Mouse (Mus musculus) forebrain, embryonic 14.5 days (tissue): ENCODE data around the gene Tbx22. TPM values are rescaled to one million over a fixed set of nuclear protein-coding genes. Genes with fewer than 3 reads are reported as not detected.
A peak's percentile ranks its signal among the peaks of the same experiment; 100 is the strongest.

ENCODE experiments used
- ATAC-seq: fragments of 200-750 bp; cut with Nextera tagmentation; 2 replicates; pipeline ENCODE4 v1.8.0; 2017; ENCODE audit warnings: mild to moderate bottlenecking, moderate library complexity
- DNase-seq: peaks from one replicate; pipeline ENCODE4 v3.0.0-alpha.2; 2015; ENCODE audit warnings: low spot score
- H3K27ac ChIP-seq: fragments of 300-500 bp; sonication (generic); 2 replicates; pipeline ENCODE4 v1.5.1; 2014; ENCODE audit warnings: low read depth, mild to moderate bottlenecking, control low read depth, low read length, moderate library complexity
- H3K27me3 ChIP-seq: fragments of 300-500 bp; sonication (generic); replicated peaks from 2 replicates; pipeline ENCODE4 v1.6.1; 2014; ENCODE audit warnings: low read length, control low read depth, mixed read lengths; ENCODE audit not compliant: control insufficient read depth, insufficient read depth
- H3K36me3 ChIP-seq: fragments of 300-500 bp; sonication (generic); 2 replicates; pipeline ENCODE4 v1.6.1; 2014; ENCODE audit warnings: low read length, control low read depth; ENCODE audit not compliant: control insufficient read depth, insufficient read depth
- H3K4me1 ChIP-seq: fragments of 300-500 bp; sonication (generic); 2 replicates; pipeline ENCODE4 v1.6.1; 2014; ENCODE audit warnings: antibody characterized with exemption, low read length, control low read depth; ENCODE audit not compliant: control insufficient read depth, insufficient read depth
- H3K4me2 ChIP-seq: fragments of 300-500 bp; sonication (generic); 2 replicates; pipeline ENCODE4 v1.6.1; 2014; ENCODE audit warnings: mild to moderate bottlenecking, control low read depth, low read length
- H3K4me3 ChIP-seq: fragments of 300-500 bp; sonication (generic); 2 replicates; pipeline ENCODE4 v1.5.1; 2014; ENCODE audit warnings: low read depth, low read length, control low read depth
- H3K9ac ChIP-seq: fragments of 300-500 bp; sonication (generic); 2 replicates; pipeline ENCODE4 v1.6.1; 2014; ENCODE audit warnings: mild to moderate bottlenecking, low read length, control low read depth, moderate library complexity
- H3K9me3 ChIP-seq: fragments of 300-500 bp; sonication (generic); replicated peaks from 2 replicates; pipeline ENCODE4 v1.6.1; 2016; ENCODE audit warnings: low read length, control low read depth, mixed read lengths; ENCODE audit not compliant: control insufficient read depth
- WGBS: fragments of 180-500 bp; shearing (Covaris S2); extraction: QIAGEN DNeasy Blood & Tissue Kit; methylation state at CpG from one replicate; pipeline ENCODE4 v1.1.7; 2014; 5-methylcytosine and 5-hydroxymethylcytosine counted together
- polyA plus RNA-seq: library from polyadenylated mRNA; unstranded; fragments of >200 nt; fragmentation: Nextera tagmentation; extraction: Ambion mirVana; gene quantifications from 2 replicates; pipeline ENCODE4 v1.2.1, GENCODE M21; 2014

The Tbx22 gene
- polyA plus RNA-seq = not detected in 2 replicates

DNA sequence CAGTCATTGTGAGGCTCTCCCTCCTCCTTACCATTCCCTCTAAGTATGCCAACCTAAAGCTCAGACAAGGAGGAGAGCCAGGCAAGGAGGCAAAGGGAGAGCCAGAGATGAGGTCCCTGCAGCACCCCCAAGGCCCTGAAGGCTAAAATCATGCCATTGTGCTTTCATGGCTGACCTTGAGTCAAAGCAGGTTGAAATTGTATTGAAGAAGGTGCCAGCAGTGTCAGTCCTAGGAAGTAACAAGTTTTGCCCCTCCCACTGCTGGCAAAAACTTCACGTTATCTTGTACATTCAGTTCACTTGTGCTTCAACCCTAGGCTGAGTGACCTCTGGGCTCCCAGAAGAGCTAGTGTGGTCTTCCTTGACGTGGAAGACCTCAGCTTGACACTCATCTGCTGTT, at the start of gene Tbx22:
Tbx22 (plus strand) TSS at position 301 of the 400 bp plus-strand sequence.
- Histone ChIP-seq H3K27ac (no peak within 1 kb of the TSS), H3K4me1 (no peaks in the 10 kb centered on the region), H3K9ac (no peak within 1 kb of the TSS), H3K27me3 (no peaks in the 10 kb centered on the region), H3K4me3 (no peak within 1 kb of the TSS), H3K4me2 (no peak within 1 kb of the TSS), H3K36me3 (no peaks in the 10 kb centered on the region), H3K9me3 (no peaks in the 10 kb centered on the region)
- ATAC-seq (no peak), DNase-seq (no peak)
- WGBS = 46% methylated on average over 2 of the region's 2 CpGs

DNA sequence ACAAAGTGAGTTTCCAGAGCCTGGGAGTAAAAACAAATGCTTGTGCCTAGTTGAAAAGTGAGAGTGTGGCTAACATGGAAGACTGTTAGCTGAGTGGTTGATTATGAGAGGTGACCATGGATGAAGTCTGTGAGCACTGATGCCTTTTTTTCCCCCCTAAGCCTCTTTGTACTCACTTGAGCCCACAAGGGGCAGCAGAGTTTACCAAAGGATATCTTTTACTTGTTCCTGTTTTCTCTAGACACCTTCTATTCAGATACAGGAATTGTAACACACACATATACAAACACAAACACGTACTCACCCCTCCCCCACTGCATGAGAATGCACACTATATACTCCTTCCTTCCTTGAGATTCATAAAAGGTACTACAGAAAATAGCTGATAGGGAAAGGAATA, 913 bp downstream of the Tbx22 start:
- DNase-seq = no peak
- H3K27me3 ChIP-seq = no peaks in the 10 kb centered on the region
- no peaks in the 10 kb centered on the region for H3K9me3 ChIP-seq
- 25% methylated on average over 1 of the region's 1 CpGs for WGBS
- ATAC-seq = no peak
- H3K36me3 ChIP-seq = no peaks in the 10 kb centered on the region
- no peak overlapping the region for H3K27ac ChIP-seq
- H3K9ac ChIP-seq = no peak overlapping the region
- H3K4me1 ChIP-seq = no peaks in the 10 kb centered on the region
- no peak overlapping the region for H3K4me2 ChIP-seq
- no peak overlapping the region for H3K4me3 ChIP-seq

DNA sequence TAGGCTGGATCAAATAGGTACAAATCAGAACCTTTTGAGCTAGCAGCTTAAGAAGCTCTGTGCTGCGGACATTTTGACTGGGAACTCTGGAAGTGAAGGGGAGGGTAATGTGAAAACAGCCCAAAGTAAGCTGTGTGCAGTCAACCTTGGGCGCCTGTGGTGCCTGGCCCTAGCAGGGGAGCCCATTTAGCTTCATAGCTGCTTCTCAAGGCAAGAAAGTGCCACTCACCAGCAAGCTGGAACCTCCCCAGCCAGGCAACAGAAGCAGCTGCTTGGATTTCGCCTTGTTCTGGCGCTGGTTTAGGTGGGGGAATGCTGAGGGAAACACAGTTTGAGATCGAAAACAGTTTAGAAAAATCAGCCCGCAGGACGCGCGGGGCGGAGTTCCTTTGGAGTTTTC, 11.4 kb downstream of the Tbx22 start:
- WGBS = 30% methylated on average over 10 of the region's 10 CpGs
- Histone ChIP-seq H3K27ac (no peak overlapping the region), H3K9ac (peak overlapping the region; percentile 21; the same call in 1 of the 2 replicates), H3K4me1 (no peaks in the 10 kb centered on the region), H3K36me3 (no peaks in the 10 kb centered on the region), H3K4me2 (peak overlapping the region; percentile 43), H3K9me3 (no peaks in the 10 kb centered on the region), H3K4me3 (peak overlapping the region; percentile 11), H3K27me3 (peaks cover 3% of the 10 kb centered on the region; the same call in 1 of the 2 replicates)
- no peak for ATAC-seq
- DNase-seq = peak; percentile 35

DNA sequence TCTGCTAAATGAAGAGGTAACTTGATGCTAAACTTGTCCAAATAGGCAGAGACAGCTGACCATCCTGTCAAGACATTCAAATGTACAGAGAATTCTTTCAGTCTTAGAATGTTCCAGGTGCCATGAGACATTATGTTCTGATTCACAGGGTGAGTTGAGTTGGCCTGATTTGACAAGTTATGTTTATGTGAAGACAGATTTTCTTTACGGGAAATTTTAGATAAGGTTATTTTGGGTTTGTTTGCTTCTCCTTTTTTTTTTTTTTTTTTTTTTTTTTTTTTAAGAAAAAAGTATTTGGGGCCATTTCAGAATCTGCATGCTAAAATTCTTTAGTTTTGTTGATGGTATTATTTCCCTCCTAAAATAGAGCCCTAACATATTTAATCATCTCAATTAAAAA, 40.8 kb downstream of the Tbx22 start:
- ATAC-seq = no peak
- WGBS = 91% methylated on average over 1 of the region's 1 CpGs
- DNase-seq = no peak
- no peaks in the 10 kb centered on the region for H3K27me3 ChIP-seq
- no peaks in the 10 kb centered on the region for H3K36me3 ChIP-seq
- no peak overlapping the region for H3K4me3 ChIP-seq
- no peak overlapping the region for H3K27ac ChIP-seq
- H3K4me1 ChIP-seq = no peaks in the 10 kb centered on the region
- H3K4me2 ChIP-seq = no peak overlapping the region
- no peak overlapping the region for H3K9ac ChIP-seq
- no peaks in the 10 kb centered on the region for H3K9me3 ChIP-seq

DNA sequence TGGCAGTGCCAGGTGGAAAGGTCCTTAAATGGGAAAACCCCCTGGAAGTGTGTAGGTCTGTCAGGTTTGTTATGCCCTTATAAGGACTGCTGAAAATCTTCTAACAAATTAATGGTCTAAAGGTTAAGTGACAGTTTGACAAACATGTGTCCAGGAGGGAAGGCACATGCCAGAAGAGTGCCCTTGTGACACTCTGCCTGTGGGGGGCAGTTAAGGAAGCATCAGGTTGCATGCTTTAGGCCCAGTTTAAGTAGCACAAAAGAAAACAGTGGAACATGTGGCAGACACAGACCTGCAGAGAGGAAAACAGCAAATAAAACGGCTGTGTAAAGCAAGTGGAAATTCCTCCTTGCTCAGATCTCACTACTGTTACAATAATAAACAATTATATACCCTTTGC, 55.8 kb downstream of the Tbx22 start:
- ATAC-seq (no peak), DNase-seq (no peak)
- Histone ChIP-seq H3K4me3 (no peak overlapping the region), H3K27me3 (no peaks in the 10 kb centered on the region), H3K36me3 (no peaks in the 10 kb centered on the region), H3K27ac (no peak overlapping the region), H3K4me2 (no peak overlapping the region), H3K9me3 (no peaks in the 10 kb centered on the region), H3K9ac (no peak overlapping the region), H3K4me1 (no peaks in the 10 kb centered on the region)
- WGBS = 38% methylated on average over 1 of the region's 1 CpGs

Other genes with a start within 250 kb of the Tbx22 start
- gene Tent5d, start 124.6 kb downstream of the Tbx22 start, polyA plus RNA-seq = 0.05 TPM in 1 of 2 replicates, not detected in the other
- gene 2610002M06Rik, start 148.4 kb downstream of the Tbx22 start, polyA plus RNA-seq = 13.6 and 16.7 TPM in 2 replicates